Mouse (Mus musculus) testis, adult 2 months (tissue): Measurements from ENCODE around the gene Fbxo8. TPM values are rescaled to one million over a fixed set of nuclear protein-coding genes. Genes with fewer than 3 reads are reported as not detected.

ENCODE experiments used
- H3K27ac ChIP-seq: fragments of 200-500 bp; 2 replicates; pipeline ENCODE4 v1.5.1; 2012; ENCODE audit warnings: low read depth, low read length; ENCODE audit not compliant: control insufficient read depth, insufficient read depth
- H3K27me3 ChIP-seq: fragments of 200-500 bp; 2 replicates; pipeline ENCODE4 v1.6.1; 2012; ENCODE audit warnings: mild to moderate bottlenecking, low read length, moderate library complexity; ENCODE audit not compliant: control insufficient read depth, insufficient read depth
- H3K36me3 ChIP-seq: fragments of 200-500 bp; 2 replicates; pipeline ENCODE4 v1.6.1; 2012; ENCODE audit warnings: mild to moderate bottlenecking, low read length; ENCODE audit not compliant: control insufficient read depth, insufficient read depth
- H3K4me1 ChIP-seq: fragments of 200-500 bp; 2 replicates; pipeline ENCODE4 v1.6.1; 2012; ENCODE audit warnings: low read length; ENCODE audit not compliant: control insufficient read depth, insufficient read depth
- H3K4me3 ChIP-seq: fragments of 200-500 bp; 2 replicates; pipeline ENCODE4 v1.5.1; 2012; ENCODE audit warnings: low read depth, mild to moderate bottlenecking, low read length, moderate library complexity, mixed read lengths; ENCODE audit not compliant: control insufficient read depth
- CTCF ChIP-seq: fragments of 200-500 bp; IDR thresholded peaks from 2 replicates; pipeline ENCODE4 v1.5.1; 2012; ENCODE audit warnings: low read depth, mild to moderate bottlenecking, inconsistent platforms, low read length, moderate library complexity; ENCODE audit not compliant: control insufficient read depth, insufficient read depth, insufficient replicate concordance
- POLR2A ChIP-seq: fragments of 200-500 bp; IDR thresholded peaks from 2 replicates; pipeline ENCODE4 v1.6.1; 2012; ENCODE audit warnings: low read depth, mild to moderate bottlenecking, inconsistent platforms, low read length, moderate library complexity; ENCODE audit not compliant: control insufficient read depth
- polyA plus RNA-seq: library from polyadenylated mRNA; depleted of rRNA; stranded (reverse); fragments of >200 nt; gene quantifications from 2 replicates; pipeline ENCODE4 v1.2.3, GENCODE M21; 2012

Fbxo8 gene
- polyA plus RNA-seq, 1 experiment: 8.1 TPM

DNA sequence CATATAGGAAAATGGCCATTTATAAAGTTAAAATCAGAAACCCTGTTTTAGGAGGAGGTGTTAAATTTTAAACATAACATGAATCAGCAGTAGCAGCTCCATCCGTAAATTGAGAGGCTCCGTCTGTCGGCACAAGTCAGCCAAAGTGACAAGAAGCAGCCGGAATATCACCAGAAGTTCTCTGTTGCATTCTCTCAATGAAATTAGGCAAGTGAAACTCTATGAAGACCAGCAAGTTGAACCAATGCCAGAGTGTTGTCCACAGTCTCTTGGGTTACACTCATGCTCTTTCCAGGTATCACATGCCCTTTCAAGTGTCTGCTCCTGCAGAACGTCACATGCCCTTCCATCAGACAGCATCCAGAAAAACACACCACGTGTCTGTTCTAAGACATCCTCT lies 60.8 kb downstream of the Fbxo8 start:
- H3K27me3 ChIP-seq: no peaks in the 10 kb centered on the region
- TF ChIP-seq POLR2A (no peak), CTCF (no peak)
- no peak overlapping the region for H3K4me3 ChIP-seq
- no peak overlapping the region for H3K27ac ChIP-seq
- H3K36me3 ChIP-seq: no peaks in the 10 kb centered on the region
- H3K4me1 ChIP-seq: no peaks in the 10 kb centered on the region

DNA sequence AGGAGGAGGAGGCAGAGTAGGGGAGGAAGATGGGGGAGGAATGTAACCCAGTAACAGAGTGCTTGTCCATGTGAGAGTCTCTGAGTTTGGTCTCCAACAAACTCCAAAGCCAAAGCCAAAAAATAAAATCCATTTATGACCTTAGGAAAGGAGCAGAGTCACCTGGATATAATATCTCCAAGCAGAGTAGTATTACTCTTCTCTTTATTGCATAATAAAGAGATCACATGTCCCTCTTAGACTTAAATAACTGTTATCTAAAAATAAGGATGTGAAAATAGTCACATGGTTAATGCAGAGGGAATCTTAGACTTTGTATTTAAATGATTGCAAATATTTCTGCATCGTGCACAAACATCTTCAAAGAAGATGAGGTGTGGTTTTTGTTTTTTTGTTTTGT lies 63.3 kb downstream of the Fbxo8 start:
- H3K27me3 ChIP-seq: no peaks in the 10 kb centered on the region
- no peaks in the 10 kb centered on the region for H3K4me1 ChIP-seq
- TF ChIP-seq CTCF (no peak), POLR2A (no peak)
- no peak overlapping the region for H3K4me3 ChIP-seq
- no peak overlapping the region for H3K27ac ChIP-seq
- H3K36me3 ChIP-seq: no peaks in the 10 kb centered on the region

DNA sequence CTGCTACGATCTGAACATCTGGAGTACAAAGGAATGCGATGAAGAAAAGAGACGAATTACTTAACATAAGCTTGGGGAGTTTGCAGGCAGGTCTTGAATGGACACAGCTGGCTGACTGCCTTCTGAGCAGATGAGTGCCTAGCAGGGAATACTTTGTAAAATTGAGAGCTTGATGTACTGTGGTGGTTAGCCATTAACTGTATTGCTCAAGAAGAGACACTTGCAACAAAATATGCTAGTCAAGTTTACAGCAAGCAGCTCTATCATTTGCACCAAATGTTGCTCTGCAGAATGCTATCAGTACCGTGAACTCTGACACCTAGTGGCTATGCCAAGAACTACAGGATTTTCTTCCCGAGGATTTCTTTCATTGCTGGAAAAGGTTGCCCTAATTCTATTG lies 64.1 kb downstream of the Fbxo8 start:
- Histone ChIP-seq H3K27ac (no peak overlapping the region), H3K36me3 (no peaks in the 10 kb centered on the region), H3K4me3 (no peak overlapping the region), H3K4me1 (peaks cover under 1% of the 10 kb centered on the region), H3K27me3 (no peaks in the 10 kb centered on the region)
- no peak for TF ChIP-seq CTCF
- no peak for TF ChIP-seq POLR2A

DNA sequence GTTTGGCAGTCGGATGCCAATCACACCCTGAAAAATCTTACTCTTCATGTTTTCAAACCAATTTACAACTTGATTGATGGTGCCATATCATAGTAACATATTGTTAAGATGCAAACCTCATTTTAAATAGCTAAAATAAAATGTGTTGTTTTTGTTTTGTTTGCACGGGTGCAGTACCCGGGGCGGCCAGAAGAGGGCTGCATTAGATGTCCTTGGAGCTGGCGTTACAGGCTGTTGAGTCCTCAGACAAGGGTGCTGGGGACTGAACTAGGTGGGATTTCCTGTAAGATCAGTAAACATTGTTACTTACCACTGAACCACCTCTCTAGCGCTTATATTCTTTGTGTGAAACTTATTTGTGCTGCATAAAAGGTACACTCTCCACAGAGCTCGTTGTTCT lies 65.4 kb downstream of the Fbxo8 start:
- H3K36me3 ChIP-seq: no peaks in the 10 kb centered on the region
- no peaks in the 10 kb centered on the region for H3K27me3 ChIP-seq
- peaks cover 6% of the 10 kb centered on the region for H3K4me1 ChIP-seq
- H3K4me3 ChIP-seq: no peak overlapping the region
- TF ChIP-seq CTCF (peak; percentile 78), POLR2A (no peak)
- H3K27ac ChIP-seq: no peak overlapping the region

DNA sequence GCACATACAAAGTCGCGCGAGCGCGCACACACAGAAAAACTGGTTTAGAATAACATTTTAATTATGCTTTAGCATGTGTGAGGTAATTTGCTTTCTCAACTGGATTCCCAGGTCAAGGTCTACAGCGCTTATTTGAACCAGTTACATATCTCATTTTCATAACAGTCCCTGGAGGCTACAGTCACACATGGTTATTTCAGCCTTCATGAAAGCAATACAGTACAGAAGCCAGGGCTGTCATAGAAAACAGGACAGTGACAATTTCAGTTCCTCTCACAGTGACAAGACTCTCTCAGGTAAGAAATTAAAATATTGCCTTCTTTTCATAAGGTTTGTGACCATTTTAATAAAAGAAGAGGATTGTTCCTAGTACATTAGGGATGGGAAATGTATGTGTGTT lies 66.4 kb downstream of the Fbxo8 start:
- TF ChIP-seq POLR2A (no peak), CTCF (no peak)
- Histone ChIP-seq H3K36me3 (no peaks in the 10 kb centered on the region), H3K4me3 (no peak overlapping the region), H3K27me3 (no peaks in the 10 kb centered on the region), H3K27ac (no peak overlapping the region), H3K4me1 (peaks cover 6% of the 10 kb centered on the region)

DNA sequence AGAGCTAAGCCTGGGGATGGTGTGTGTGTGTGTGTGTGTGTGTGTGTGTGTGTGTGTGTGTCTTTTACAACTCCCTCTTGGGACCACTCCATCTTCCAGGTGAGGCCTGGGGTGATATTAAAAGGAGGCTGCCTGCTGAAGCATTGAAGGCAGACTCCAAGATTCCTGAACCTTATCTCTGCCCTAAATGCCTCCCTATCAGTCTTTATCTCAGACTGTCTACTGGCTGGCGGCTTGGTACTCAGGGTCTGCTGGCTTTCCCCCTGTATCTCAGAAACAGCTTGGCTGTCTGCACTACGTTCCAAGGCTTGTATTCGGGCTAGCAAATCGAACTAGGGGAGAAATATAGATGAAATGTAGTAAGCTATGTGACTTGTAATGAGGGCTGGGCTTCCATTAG lies 68.2 kb downstream of the Fbxo8 start:
- no peak for TF ChIP-seq POLR2A
- TF ChIP-seq CTCF: no peak
- Histone ChIP-seq H3K4me1 (peaks cover 15% of the 10 kb centered on the region), H3K27ac (no peak overlapping the region), H3K36me3 (no peaks in the 10 kb centered on the region), H3K4me3 (no peak overlapping the region), H3K27me3 (no peaks in the 10 kb centered on the region)

DNA sequence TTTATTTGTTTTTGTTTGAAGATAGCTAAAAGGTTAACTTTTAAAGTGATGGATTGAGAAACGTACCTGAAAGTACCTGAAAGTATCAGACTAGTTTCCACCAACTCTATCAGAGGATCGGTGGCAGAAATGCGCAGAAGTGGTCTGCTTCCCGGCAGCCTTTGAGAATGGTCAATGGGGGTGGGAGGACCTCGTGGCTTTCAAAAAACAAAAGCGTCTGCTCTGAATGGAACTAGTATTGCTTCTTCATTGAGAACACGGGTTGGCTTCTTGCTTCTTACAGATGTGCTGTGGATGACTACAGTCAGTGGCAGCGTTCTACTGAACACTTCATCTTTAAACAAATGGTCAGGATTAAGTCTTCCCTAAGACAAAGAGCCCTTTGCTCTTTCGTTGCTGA lies 68.7 kb downstream of the Fbxo8 start:
- no peak overlapping the region for H3K27ac ChIP-seq
- H3K4me3 ChIP-seq: no peak overlapping the region
- TF ChIP-seq POLR2A: no peak
- no peak for TF ChIP-seq CTCF
- no peaks in the 10 kb centered on the region for H3K27me3 ChIP-seq
- H3K36me3 ChIP-seq: no peaks in the 10 kb centered on the region
- H3K4me1 ChIP-seq: peaks cover 15% of the 10 kb centered on the region

DNA sequence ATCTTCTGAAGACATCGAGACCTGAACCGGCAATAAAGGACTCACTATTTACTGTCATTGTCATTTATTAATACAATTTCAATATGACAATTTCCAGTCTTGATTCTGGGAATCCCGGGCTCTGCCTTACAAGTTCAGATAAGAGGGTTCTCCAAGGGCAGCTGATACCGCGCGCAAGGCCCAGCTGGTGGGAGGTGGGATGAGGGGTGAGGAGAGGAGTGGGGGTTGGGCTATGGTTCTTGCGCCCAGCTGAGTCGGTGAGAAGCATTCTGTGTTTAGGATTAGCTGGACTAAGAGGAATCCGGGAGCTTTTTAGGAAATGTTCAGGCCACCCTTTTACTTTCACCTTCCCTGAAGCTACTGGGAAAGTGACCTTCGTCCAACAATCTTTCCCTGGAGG lies 69.8 kb downstream of the Fbxo8 start:
- Histone ChIP-seq H3K4me3 (no peak overlapping the region), H3K27me3 (no peaks in the 10 kb centered on the region), H3K36me3 (no peaks in the 10 kb centered on the region), H3K27ac (no peak overlapping the region), H3K4me1 (peaks cover 15% of the 10 kb centered on the region)
- TF ChIP-seq POLR2A (no peak), CTCF (no peak)
